29 mouse cellular contexts compared by ENCODE assay signal in the genomic region with DNA sequence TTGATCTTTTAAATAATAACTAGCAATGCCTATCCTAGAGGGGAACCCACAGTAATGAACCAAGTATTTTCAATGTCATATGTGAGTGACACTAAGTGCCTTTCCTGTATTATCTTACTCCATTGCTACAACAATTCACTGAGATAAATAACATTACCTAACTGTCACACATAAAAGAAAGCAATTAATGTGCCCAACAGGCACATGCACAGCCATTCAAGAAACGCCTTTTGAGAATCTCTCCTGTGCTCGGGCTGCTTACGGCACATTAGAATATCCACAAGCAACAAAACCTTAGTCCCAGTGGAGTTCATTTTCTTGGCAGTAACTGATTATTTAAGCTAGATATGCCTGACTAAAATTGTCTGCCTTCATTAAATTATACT.
DNase-seq lines count a peak whose midpoint lies in the region; ATAC-seq and TF ChIP-seq lines count a peak whose summit lies in the region.
"Had no signal": no experiment of that assay in that cellular context is flagged by ENCODE, and none has a peak within 500 bp of the region (broad histone marks: within the 10 kb centered on the region; RNA-seq: fewer than 3 reads in every experiment).

No protein-coding gene starts in this region.

- H3K27ac ChIP-seq in midbrain, embryonic 11.5 days (ENCODE audit: low read depth, low read length) = no peak overlapping the region
- no peak overlapping the region for H3K27ac ChIP-seq in midbrain, postnatal 0 days (ENCODE audit: low read depth, low read length)
- no peak overlapping the region for H3K27ac ChIP-seq in forebrain, postnatal 0 days (ENCODE audit: low read depth, low read length)
- H3K27ac ChIP-seq in midbrain, embryonic 16.5 days (ENCODE audit: low read length) = no peak overlapping the region
- H3K27ac ChIP-seq: embryonic facial prominence, embryonic 12.5 days; heart, embryonic 15.5 days; kidney, postnatal 0 days; left cerebral cortex, adult 2 months; limb, embryonic 12.5 days; liver, embryonic 15.5 days; neural tube, embryonic 12.5 days had no signal

- no peaks in the 10 kb centered on the region for H3K9me3 ChIP-seq in midbrain, embryonic 11.5 days (ENCODE audit: control insufficient read depth, low read length)
- no peaks in the 10 kb centered on the region for H3K9me3 ChIP-seq in midbrain, postnatal 0 days (ENCODE audit: low read length)
- no peaks in the 10 kb centered on the region for H3K9me3 ChIP-seq in forebrain, postnatal 0 days (ENCODE audit: low read length)
- H3K9me3 ChIP-seq in midbrain, embryonic 16.5 days (replicated peaks; ENCODE audit: control insufficient read depth, low read length, poor library complexity, severe bottlenecking) = no peaks in the 10 kb centered on the region
- H3K9me3 ChIP-seq: embryonic facial prominence, embryonic 12.5 days; heart, embryonic 15.5 days; limb, embryonic 12.5 days; liver, embryonic 15.5 days; neural tube, embryonic 12.5 days had no signal

- H3K9ac ChIP-seq in midbrain, embryonic 11.5 days (ENCODE audit: low read length) = no peak overlapping the region
- H3K9ac ChIP-seq in midbrain, postnatal 0 days (replicated peaks; ENCODE audit: low read length, poor library complexity, severe bottlenecking) = no peak overlapping the region
- no peak overlapping the region for H3K9ac ChIP-seq in forebrain, postnatal 0 days
- no peak overlapping the region for H3K9ac ChIP-seq in midbrain, embryonic 16.5 days (ENCODE audit: low read depth, low read length)
- H3K9ac ChIP-seq: embryonic facial prominence, embryonic 12.5 days; heart, embryonic 15.5 days; limb, embryonic 12.5 days; liver, embryonic 15.5 days; lung, embryonic 14.5 days; neural tube, embryonic 12.5 days had no signal

- no peaks in the 10 kb centered on the region for H3K27me3 ChIP-seq in midbrain, embryonic 11.5 days (ENCODE audit: control insufficient read depth, insufficient read depth, low read length)
- no peaks in the 10 kb centered on the region for H3K27me3 ChIP-seq in midbrain, postnatal 0 days (ENCODE audit: insufficient read depth, low read length)
- H3K27me3 ChIP-seq in forebrain, postnatal 0 days (ENCODE audit: insufficient read depth, low read length) = no peaks in the 10 kb centered on the region
- no peaks in the 10 kb centered on the region for H3K27me3 ChIP-seq in midbrain, embryonic 16.5 days (ENCODE audit: control insufficient read depth, insufficient read depth, low read depth, low read length)
- H3K27me3 ChIP-seq: CH12.LX; embryonic facial prominence, embryonic 12.5 days; heart, embryonic 15.5 days; limb, embryonic 12.5 days; liver, embryonic 15.5 days; neural tube, embryonic 12.5 days had no signal

- H3K4me1 ChIP-seq in midbrain, embryonic 11.5 days (ENCODE audit: control insufficient read depth, insufficient read depth, low read length) = no peaks in the 10 kb centered on the region
- H3K4me1 ChIP-seq in midbrain, postnatal 0 days (ENCODE audit: insufficient read depth, low read length) = no peaks in the 10 kb centered on the region
- H3K4me1 ChIP-seq in forebrain, postnatal 0 days (ENCODE audit: insufficient read depth) = no peaks in the 10 kb centered on the region
- peaks cover 6% of the 10 kb centered on the region; the same call in 1 of the 2 replicates for H3K4me1 ChIP-seq in midbrain, embryonic 16.5 days (ENCODE audit: control insufficient read depth, insufficient read depth, low read length)
- H3K4me1 ChIP-seq: embryonic facial prominence, embryonic 12.5 days; heart, embryonic 15.5 days; limb, embryonic 12.5 days; liver, embryonic 15.5 days; neural tube, embryonic 12.5 days had no signal

- ATAC-seq in midbrain, embryonic 11.5 days (ENCODE audit: low FRiP score) = peak; percentile 38; the same call in 1 of the 2 replicates
- ATAC-seq in midbrain, postnatal 0 days (ENCODE audit: low FRiP score) = no peak
- peak; percentile 69; the same call in 1 of the 2 replicates for ATAC-seq in forebrain, postnatal 0 days
- ATAC-seq in midbrain, embryonic 16.5 days = 0 out of 2 replicates have a peak, but pooled peaks have one; percentile 54
- ATAC-seq: activated CD4-positive, CD25-positive, alpha-beta regulatory T cell, adult 4 months; intestine, embryonic 16.5 days had no signal

- H3K36me3 ChIP-seq in midbrain, embryonic 11.5 days (ENCODE audit: control insufficient read depth, insufficient read depth, low read length) = no peaks in the 10 kb centered on the region
- no peaks in the 10 kb centered on the region for H3K36me3 ChIP-seq in midbrain, postnatal 0 days (ENCODE audit: insufficient read depth, low read length)
- no peaks in the 10 kb centered on the region for H3K36me3 ChIP-seq in forebrain, postnatal 0 days (ENCODE audit: insufficient read depth)
- H3K36me3 ChIP-seq in midbrain, embryonic 16.5 days (ENCODE audit: control insufficient read depth, insufficient read depth, low read length) = no peaks in the 10 kb centered on the region
- H3K36me3 ChIP-seq: embryonic facial prominence, embryonic 12.5 days; heart, embryonic 15.5 days; limb, embryonic 12.5 days; liver, embryonic 15.5 days; neural tube, embryonic 12.5 days had no signal

- WGBS in midbrain, embryonic 11.5 days = 60% methylated on average over 3 of the region's 3 CpGs
- WGBS in midbrain, postnatal 0 days = 25% methylated on average over 3 of the region's 3 CpGs
- WGBS in forebrain, postnatal 0 days = 9% methylated on average over 3 of the region's 3 CpGs
- WGBS in midbrain, embryonic 16.5 days = 11% methylated on average over 3 of the region's 3 CpGs

- no peak overlapping the region for H3K4me2 ChIP-seq in midbrain, embryonic 11.5 days
- no peak overlapping the region for H3K4me2 ChIP-seq in midbrain, postnatal 0 days (ENCODE audit: low read depth, low read length, poor library complexity, severe bottlenecking)
- no peak overlapping the region for H3K4me2 ChIP-seq in forebrain, postnatal 0 days (ENCODE audit: low read depth)
- no peak overlapping the region for H3K4me2 ChIP-seq in midbrain, embryonic 16.5 days (ENCODE audit: low read length)
- H3K4me2 ChIP-seq: embryonic facial prominence, embryonic 12.5 days; heart, embryonic 15.5 days; limb, embryonic 12.5 days; liver, embryonic 15.5 days; lung, embryonic 14.5 days; neural tube, embryonic 12.5 days had no signal

- DNase-seq in embryo, embryonic 10.5 days (ENCODE audit: low spot score) = peak; percentile 5
- no peak for DNase-seq in embryo, embryonic 11 days
- no peak for DNase-seq in midbrain, embryonic 11.5 days (ENCODE audit: low spot score, missing footprints)
- no peak for DNase-seq in midbrain, postnatal 0 days (ENCODE audit: low spot score)
- DNase-seq in forebrain, postnatal 0 days = peak; percentile 3
- DNase-seq in gastrocnemius, adult 18-20 months (ENCODE audit: low spot score) = no peak
- no peak for DNase-seq in layer of hippocampus, adult 18-20 months (ENCODE audit: low spot score in 2 of 2)
- DNase-seq: adrenal gland, adult 2 months; adrenal gland, postnatal 36 days; cerebellum, adult 2 months; cerebellum, postnatal 25 days; gastrocnemius, postnatal 10 days; kidney, adult 8-10 months; kidney, postnatal 4 days; lung, embryonic 14.5 days; lung, postnatal 14 days; thymus, postnatal 4 days had no signal

- no peak for TF ChIP-seq CTCF in midbrain, postnatal 0 days (IDR thresholded peaks at IDR 0.05)
- no peak for TF ChIP-seq CTCF in forebrain, postnatal 0 days (IDR thresholded peaks at IDR 0.05; ENCODE audit: low read depth)

- no peak overlapping the region for H3K4me3 ChIP-seq in midbrain, embryonic 11.5 days (ENCODE audit: low read depth, low read length)
- H3K4me3 ChIP-seq in midbrain, postnatal 0 days (ENCODE audit: low read depth, low read length) = no peak overlapping the region
- H3K4me3 ChIP-seq in forebrain, postnatal 0 days (ENCODE audit: low read depth, low read length) = no peak overlapping the region
- no peak overlapping the region for H3K4me3 ChIP-seq in midbrain, embryonic 16.5 days (ENCODE audit: low read depth, low read length)
- H3K4me3 ChIP-seq: embryonic facial prominence, embryonic 12.5 days; heart, embryonic 15.5 days; left cerebral cortex, adult 2 months; limb, embryonic 12.5 days; liver, embryonic 15.5 days; myocyte; neural tube, embryonic 12.5 days had no signal

Comparison
In these comparisons a context has a peak if more than half of its experiments do, and no peak if none do; other contexts are left out.
1. DNase-seq: peak in embryo, embryonic 10.5 days (single experiment) and forebrain, postnatal 0 days (single experiment); none in embryo, embryonic 11 days (single experiment), midbrain, embryonic 11.5 days (single experiment), midbrain, postnatal 0 days (single experiment), gastrocnemius, adult 18-20 months (single experiment) and layer of hippocampus, adult 18-20 months (0 of 2).